Mouse (Mus musculus) kidney, postnatal 0 days (tissue): Measurements from ENCODE around the gene Amd1. TPM values are rescaled to one million over a fixed set of nuclear protein-coding genes. Genes with fewer than 3 reads are reported as not detected.

ENCODE experiments used
- ATAC-seq: fragments of 200-750 bp; cut with Nextera tagmentation; replicated peaks from 2 replicates; pipeline ENCODE4 v1.8.0; 2017; ENCODE audit warnings: low read depth, moderate number of reproducible peaks, moderate TSS enrichment, moderate library complexity; ENCODE audit not compliant: low FRiP score
- DNase-seq: peaks from one replicate; pipeline ENCODE4 v3.0.0-alpha.2; 2016; ENCODE audit warnings: low spot score
- H3K27ac ChIP-seq: fragments of 300-500 bp; sonication (generic); 2 replicates; pipeline ENCODE4 v1.5.1; 2014; ENCODE audit warnings: mild to moderate bottlenecking
- H3K27me3 ChIP-seq: fragments of 300-500 bp; sonication (generic); 2 replicates; pipeline ENCODE4 v1.6.1; 2014; ENCODE audit warnings: low read length, mixed read lengths; ENCODE audit not compliant: insufficient read depth
- H3K36me3 ChIP-seq: fragments of 300-500 bp; sonication (generic); 2 replicates; pipeline ENCODE4 v1.6.1; 2014; ENCODE audit warnings: low read length, mixed read lengths; ENCODE audit not compliant: insufficient read depth
- H3K4me1 ChIP-seq: fragments of 300-500 bp; sonication (generic); replicated peaks from 2 replicates; pipeline ENCODE4 v1.6.1; 2014; ENCODE audit warnings: antibody characterized with exemption, low read length, mixed read lengths; ENCODE audit not compliant: insufficient read depth
- H3K4me2 ChIP-seq: fragments of 300-500 bp; sonication (generic); 2 replicates; pipeline ENCODE4 v1.6.1; 2014; ENCODE audit warnings: mild to moderate bottlenecking, low read length, moderate library complexity, mixed read lengths
- H3K4me3 ChIP-seq: fragments of 300-500 bp; sonication (generic); replicated peaks from 2 replicates; pipeline ENCODE4 v1.5.1; 2014; ENCODE audit warnings: low read depth, low read length
- H3K9ac ChIP-seq: fragments of 300-500 bp; sonication (generic); 2 replicates; pipeline ENCODE4 v1.6.1; 2014; ENCODE audit warnings: low read depth, low read length
- H3K9me3 ChIP-seq: fragments of 300-500 bp; sonication (generic); replicated peaks from 2 replicates; pipeline ENCODE4 v1.6.1; 2016; ENCODE audit warnings: low read length, inconsistent platforms, mixed read lengths
- CTCF ChIP-seq: IDR thresholded peaks from 2 replicates; pipeline ENCODE4 v1.5.1; 2016; ENCODE audit warnings: antibody characterized with exemption, low read depth, mild to moderate bottlenecking, moderate library complexity
- WGBS: fragments of 180-500 bp; shearing (Covaris S2); extraction: QIAGEN DNeasy Blood & Tissue Kit; methylation state at CpG from one replicate; pipeline ENCODE4 v1.1.7; 2014; 5-methylcytosine and 5-hydroxymethylcytosine counted together
- polyA plus RNA-seq: library from polyadenylated mRNA; unstranded; fragments of >200 nt; fragmentation: Nextera tagmentation; extraction: Ambion mirVana; gene quantifications from 2 replicates; pipeline ENCODE4 v1.2.1, GENCODE M21; 2015

Gene Amd1
- polyA plus RNA-seq: 44.1 and 46.9 TPM in 2 replicates

DNA sequence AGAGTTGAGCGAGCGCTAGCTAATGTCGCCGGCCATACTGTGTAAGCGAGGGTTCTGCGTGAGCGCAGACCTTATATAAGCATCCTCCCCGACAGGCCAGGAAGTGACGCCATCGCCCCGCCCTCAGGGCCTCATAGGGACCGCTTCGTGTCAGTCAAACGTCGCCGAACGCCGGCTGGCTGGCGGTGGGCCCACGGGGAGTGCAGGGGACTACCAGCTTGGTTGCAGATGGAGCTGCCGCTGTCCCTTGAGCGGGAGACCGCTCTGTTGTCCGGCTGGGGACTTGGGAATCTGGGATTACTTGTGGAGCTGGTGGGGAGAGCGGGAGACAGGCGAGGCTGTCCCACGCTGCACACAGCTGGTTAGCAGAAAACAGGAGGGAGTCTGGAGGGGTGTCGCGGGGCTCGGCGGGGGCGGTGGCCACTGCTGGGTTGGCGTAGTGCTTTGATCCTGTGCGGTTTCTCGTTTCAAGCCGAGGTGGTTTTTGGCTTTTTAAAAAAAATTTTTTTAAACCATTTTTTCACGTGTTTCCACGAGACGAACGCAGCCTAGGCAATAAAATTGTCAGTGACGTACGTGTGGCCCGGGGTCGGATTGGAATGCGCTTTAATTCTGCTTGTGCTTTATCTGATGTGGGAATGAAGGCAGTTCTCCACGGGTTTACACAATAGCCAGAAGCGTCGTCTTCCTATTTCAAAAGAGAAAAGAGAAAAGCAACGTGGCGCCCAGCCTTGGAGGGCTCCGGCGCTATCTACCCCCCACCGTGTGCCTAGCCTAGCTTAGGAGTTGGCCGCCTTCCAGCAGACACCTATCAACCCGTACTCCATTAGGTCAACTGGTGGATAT is at the start of gene Amd1:
Gene Amd1 (minus strand): TSS at position 47 of the 846 bp plus-strand sequence.
- ATAC-seq: peak; percentile 97
- H3K36me3 ChIP-seq: no peaks in the 10 kb centered on the region
- TF ChIP-seq CTCF: no peak
- H3K4me3 ChIP-seq: peak within 1 kb of the TSS; percentile 91
- H3K4me1 ChIP-seq: peaks cover 9% of the 10 kb centered on the region; the same call in 1 of the 2 replicates
- H3K4me2 ChIP-seq: peak within 1 kb of the TSS; percentile 88
- H3K9me3 ChIP-seq: no peaks in the 10 kb centered on the region
- peak within 1 kb of the TSS; percentile 92 for H3K9ac ChIP-seq
- peak; percentile 100 for DNase-seq
- no peaks in the 10 kb centered on the region for H3K27me3 ChIP-seq
- under 1% methylated on average over 55 of the region's 55 CpGs for WGBS
- peak within 1 kb of the TSS; percentile 94 for H3K27ac ChIP-seq

DNA sequence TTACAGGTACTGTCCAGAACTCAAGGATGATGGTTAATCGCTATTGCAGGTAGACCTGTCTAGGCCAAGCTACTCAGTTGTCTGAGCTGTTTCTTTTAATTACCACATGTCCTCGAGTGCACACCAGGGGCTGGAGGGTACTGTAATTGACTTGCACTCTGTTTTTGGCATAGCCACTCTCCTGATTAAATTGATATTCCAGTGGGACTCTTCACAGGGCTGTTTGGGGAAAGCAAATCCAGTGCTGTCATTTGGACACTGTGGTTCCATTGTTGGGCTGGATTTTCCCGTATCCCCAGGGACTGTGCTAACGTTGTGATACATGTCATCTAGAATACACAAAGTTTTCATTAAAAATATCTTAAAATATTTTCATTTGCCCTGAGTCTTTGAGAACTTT is 49.2 kb upstream of the Amd1 start:
- Histone ChIP-seq H3K36me3 (no peaks in the 10 kb centered on the region), H3K4me2 (peak overlapping the region; percentile 64; the same call in 1 of the 2 replicates), H3K27ac (no peak overlapping the region), H3K9me3 (no peaks in the 10 kb centered on the region), H3K4me3 (no peak overlapping the region), H3K9ac (no peak overlapping the region), H3K4me1 (peaks cover 4% of the 10 kb centered on the region; the same call in 1 of the 2 replicates), H3K27me3 (no peaks in the 10 kb centered on the region)
- ATAC-seq (no peak), DNase-seq (no peak)
- 70% methylated on average over 4 of the region's 4 CpGs for WGBS
- TF ChIP-seq CTCF: no peak

DNA sequence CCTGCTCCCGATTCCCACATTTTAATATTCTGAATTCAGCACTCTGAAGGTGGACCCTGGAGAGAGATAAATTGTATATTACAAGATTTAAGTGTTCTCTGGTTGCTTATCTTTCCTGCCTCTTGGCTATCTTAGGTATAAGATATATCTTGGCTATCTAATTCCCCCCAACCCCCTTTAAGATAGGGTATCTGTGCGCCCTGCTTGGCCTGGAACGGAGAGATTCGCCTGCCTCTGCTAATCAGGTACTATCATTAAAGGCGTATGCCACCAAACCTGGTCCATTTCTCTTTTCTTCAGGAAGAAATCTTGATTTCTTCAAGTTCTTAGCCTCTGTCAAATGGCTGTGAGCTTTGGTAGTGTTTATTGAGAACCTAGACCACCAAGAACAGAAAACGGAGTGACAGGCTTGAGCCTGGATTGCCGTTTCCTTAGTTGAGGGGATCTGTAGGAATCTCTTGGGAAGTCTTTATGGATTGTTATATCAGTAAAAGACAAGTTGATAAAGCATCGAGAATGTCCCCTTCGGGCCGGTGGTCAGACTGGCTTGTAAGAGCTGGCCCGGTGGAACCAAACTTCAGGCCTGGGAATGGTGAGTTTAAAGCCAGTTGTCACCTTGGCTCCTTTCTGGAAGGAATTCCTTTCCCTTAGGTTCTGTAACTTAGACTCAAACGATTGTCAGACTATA is 48.4 kb upstream of the Amd1 start:
- no peak overlapping the region for H3K27ac ChIP-seq
- peak overlapping the region; percentile 74 for H3K4me3 ChIP-seq
- H3K36me3 ChIP-seq: no peaks in the 10 kb centered on the region
- WGBS: 55% methylated on average over 12 of the region's 12 CpGs
- H3K4me2 ChIP-seq: peak overlapping the region; percentile 64
- peak overlapping the region; percentile 86 for H3K9ac ChIP-seq
- no peaks in the 10 kb centered on the region for H3K27me3 ChIP-seq
- peaks cover 4% of the 10 kb centered on the region; the same call in 1 of the 2 replicates for H3K4me1 ChIP-seq
- ATAC-seq (no peak), DNase-seq (no peak)
- no peak for TF ChIP-seq CTCF
- no peaks in the 10 kb centered on the region for H3K9me3 ChIP-seq

DNA sequence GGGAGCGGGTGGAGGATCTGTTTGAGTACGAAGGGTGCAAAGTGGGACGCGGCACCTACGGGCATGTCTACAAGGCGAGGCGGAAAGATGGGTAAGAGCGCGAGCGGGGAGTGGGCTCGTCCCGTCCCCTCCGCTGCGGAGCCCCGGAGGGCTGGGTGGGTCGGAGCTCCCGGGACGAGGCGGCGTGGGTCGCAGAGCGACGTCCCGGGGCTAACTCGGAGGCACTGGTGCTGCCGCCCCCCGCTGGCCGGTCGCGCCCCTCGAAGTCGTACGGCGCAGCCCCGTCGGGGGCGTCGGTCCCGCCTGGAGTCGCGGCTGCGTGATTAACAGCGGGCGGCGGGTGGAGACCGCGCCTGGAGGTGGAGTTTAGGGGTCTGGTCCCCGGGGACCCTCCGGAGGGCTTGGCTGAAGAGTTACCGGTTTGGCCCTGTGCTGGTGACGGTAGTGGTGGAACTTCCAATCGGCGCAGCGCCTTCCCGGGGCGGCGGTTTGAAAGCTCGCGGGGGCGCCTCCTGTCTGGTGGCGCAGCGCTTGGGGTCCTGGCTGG is 47.7 kb upstream of the Amd1 start:
- Histone ChIP-seq H3K36me3 (no peaks in the 10 kb centered on the region), H3K9ac (peak overlapping the region; percentile 86), H3K4me1 (peaks cover 4% of the 10 kb centered on the region; the same call in 1 of the 2 replicates), H3K27me3 (no peaks in the 10 kb centered on the region), H3K4me3 (peak overlapping the region; percentile 74), H3K4me2 (peak overlapping the region; percentile 64), H3K9me3 (no peaks in the 10 kb centered on the region), H3K27ac (peak overlapping the region; percentile 89)
- TF ChIP-seq CTCF: peak; percentile 44
- DNase-seq (peak; percentile 82), ATAC-seq (peak; percentile 26)
- WGBS: under 1% methylated on average over 60 of the region's 62 CpGs

DNA sequence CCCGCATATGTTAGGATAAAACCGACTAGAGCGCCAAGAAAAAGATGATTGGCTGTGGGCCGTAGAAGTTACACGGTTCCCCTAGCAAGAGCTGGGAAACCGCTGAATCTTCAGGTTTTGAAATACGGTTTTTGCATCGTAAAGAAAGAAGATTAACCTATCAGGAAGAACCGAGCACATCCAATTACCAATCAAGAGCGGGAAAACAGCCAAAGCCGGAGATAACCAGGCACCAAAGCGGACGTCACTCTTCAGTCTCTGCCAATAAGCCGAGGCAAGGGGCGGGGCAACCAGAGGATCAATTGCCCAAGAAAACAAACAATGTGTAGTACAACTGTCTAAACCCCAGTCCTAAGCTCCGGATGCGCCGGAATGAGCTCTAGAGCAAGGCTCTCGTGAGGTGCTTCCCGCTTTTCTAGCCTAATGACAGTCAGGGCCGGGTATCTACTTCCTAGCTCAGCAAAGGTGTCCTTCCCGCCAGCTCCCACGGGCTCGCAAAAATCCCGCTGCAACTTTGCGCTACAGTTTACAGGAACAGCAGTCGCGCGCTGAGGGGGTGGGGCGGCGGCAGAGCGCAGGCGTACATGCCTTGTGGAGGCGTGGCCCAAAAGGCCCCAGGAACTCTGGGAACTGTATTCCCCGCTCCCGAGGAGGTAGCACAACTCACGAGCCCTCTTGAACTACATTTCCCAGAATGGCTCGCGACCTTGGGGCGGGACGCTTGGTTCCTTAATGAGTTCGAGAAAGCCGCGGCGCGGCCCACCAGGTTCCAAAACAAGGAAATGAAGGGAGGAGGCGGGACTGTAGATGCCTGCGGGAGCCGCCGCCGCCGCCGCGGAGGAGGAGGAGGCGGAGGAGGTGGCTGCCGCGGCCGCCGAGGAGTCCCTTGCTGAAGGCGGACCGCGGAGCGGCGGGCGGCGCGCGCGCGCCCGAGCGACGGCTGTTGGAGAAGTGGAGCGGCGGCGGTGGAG is 46.9 kb upstream of the Amd1 start:
- Histone ChIP-seq H3K9ac (peak overlapping the region; percentile 86), H3K4me2 (peak overlapping the region; percentile 70), H3K27ac (peak overlapping the region; percentile 97), H3K9me3 (no peaks in the 10 kb centered on the region), H3K4me1 (peaks cover 4% of the 10 kb centered on the region; the same call in 1 of the 2 replicates), H3K4me3 (peak overlapping the region; percentile 74), H3K36me3 (no peaks in the 10 kb centered on the region), H3K27me3 (no peaks in the 10 kb centered on the region)
- ATAC-seq (peak; percentile 98), DNase-seq (peak; percentile 99)
- under 1% methylated on average over 67 of the region's 76 CpGs for WGBS
- no peak for TF ChIP-seq CTCF
